In genomic region chr7:100187601-100188000, GRCm38 (mm10) we compare ENCODE assay signal across 8 mouse cellular contexts. TPM values are rescaled to one million over a fixed set of nuclear protein-coding genes. Genes with fewer than 3 reads are reported as not detected.
DNase-seq lines count a peak whose midpoint lies in the region; ATAC-seq and TF ChIP-seq lines count a peak whose summit lies in the region.

No protein-coding gene starts in this region.

- peak; percentile 60 for DNase-seq in CD4-positive, CD25-positive, alpha-beta regulatory T cell, adult 2 months (ENCODE audit: low read depth, low spot score)
- peak; percentile 45 for DNase-seq in ovary, postnatal 14 days (ENCODE audit: low spot score)
- DNase-seq in ovary, postnatal 10 days (ENCODE audit: low spot score): no peak
- DNase-seq in cerebellum, adult 9-11 months: peak; percentile 11
- DNase-seq in liver, embryonic 14.5 days (ENCODE audit: low read depth in 3 of 3, low spot score in 3 of 3): no peak
- peak; percentile 81 for DNase-seq in retina, embryonic 14.5 days (ENCODE audit: low spot score)

- no peaks in the 10 kb centered on the region for H3K36me3 ChIP-seq in hindbrain, embryonic 16.5 days (ENCODE audit: control insufficient read depth, insufficient read depth, low read length)
- H3K36me3 ChIP-seq in liver, embryonic 14.5 days (replicated peaks; ENCODE audit: control insufficient read depth, insufficient read depth, low read depth): no peaks in the 10 kb centered on the region

- no peak overlapping the region for H3K4me3 ChIP-seq in hindbrain, embryonic 16.5 days (ENCODE audit: low read length)
- H3K4me3 ChIP-seq in liver, embryonic 14.5 days (ENCODE audit: insufficient read depth in 1 of 2, low read depth in 2 of 2, low read length in 2 of 2): no peak overlapping the region

- no peaks in the 10 kb centered on the region for H3K27me3 ChIP-seq in hindbrain, embryonic 16.5 days (replicated peaks; ENCODE audit: control insufficient read depth, insufficient read depth, low read length)
- H3K27me3 ChIP-seq in liver, embryonic 14.5 days (ENCODE audit: control insufficient read depth, insufficient read depth, low read length): no peaks in the 10 kb centered on the region; the same call in 1 of the 2 replicates

- 25% methylated on average over 7 of the region's 7 CpGs for WGBS in hindbrain, embryonic 16.5 days
- 14% methylated on average over 7 of the region's 7 CpGs for WGBS in liver, embryonic 14.5 days (ENCODE audit: insufficient replicate concordance)

- TF ChIP-seq CTCF in liver, embryonic 14.5 days (IDR thresholded peaks at IDR 0.05; ENCODE audit: low read depth): peak; percentile 79

- no peak overlapping the region for H3K4me2 ChIP-seq in hindbrain, embryonic 16.5 days (ENCODE audit: low read length)
- no peak overlapping the region for H3K4me2 ChIP-seq in liver, embryonic 14.5 days (ENCODE audit: low read depth)

- H3K4me1 ChIP-seq in hindbrain, embryonic 16.5 days (ENCODE audit: control insufficient read depth, insufficient read depth, low read depth, low read length): no peaks in the 10 kb centered on the region
- H3K4me1 ChIP-seq in liver, embryonic 14.5 days (replicated peaks; ENCODE audit: control insufficient read depth in 2 of 2, insufficient read depth in 2 of 2, low read length in 1 of 2): no peaks in the 10 kb centered on the region

- no peak for TF ChIP-seq EP300 in liver, embryonic 14.5 days (IDR thresholded peaks at IDR 0.05; ENCODE audit: low read depth)

- no peak overlapping the region for H3K27ac ChIP-seq in hindbrain, embryonic 16.5 days (ENCODE audit: low read depth, low read length)
- no peak overlapping the region for H3K27ac ChIP-seq in liver, embryonic 14.5 days

- no peak overlapping the region for H3K9ac ChIP-seq in hindbrain, embryonic 16.5 days (ENCODE audit: low read depth, low read length)
- no peak overlapping the region for H3K9ac ChIP-seq in liver, embryonic 14.5 days (replicated peaks)

- H3K9me3 ChIP-seq in hindbrain, embryonic 16.5 days (ENCODE audit: control insufficient read depth, low read length): no peaks in the 10 kb centered on the region
- H3K9me3 ChIP-seq in liver, embryonic 14.5 days (ENCODE audit: control insufficient read depth, low read length): no peaks in the 10 kb centered on the region

- no peak for ATAC-seq in CD4-positive, CD25-positive, alpha-beta regulatory T cell, adult 4 months
- ATAC-seq in hindbrain, embryonic 16.5 days: peak; percentile 64; the same call in 1 of the 2 replicates
- no peak for ATAC-seq in liver, embryonic 14.5 days (ENCODE audit: insufficient read depth)

RNA-seq across cellular contexts. Expression of gene Kcne3, which starts 11.3 kb away (rescaled TPM):
- not detected for polyA plus RNA-seq in CD4-positive, CD25-positive, alpha-beta regulatory T cell, adult 4 months (2017; shearing (Covaris generic))
- polyA plus RNA-seq in hindbrain, embryonic 16.5 days (2015; fragmentation: Nextera tagmentation; extraction: Ambion mirVana): 0.31 and 0.67 TPM in 2 replicates
- polyA plus RNA-seq in liver, embryonic 14.5 days (2012; rRNA removed): 1.4 TPM in 2 replicates
- 0.88 and 1.2 TPM in 2 replicates for polyA plus RNA-seq in liver, embryonic 14.5 days (2014; fragmentation: Nextera tagmentation; extraction: Ambion mirVana)

RNA-seq across cellular contexts. Expression of gene Lipt2, which starts 28.5 kb away (rescaled TPM):
- not detected for polyA plus RNA-seq in CD4-positive, CD25-positive, alpha-beta regulatory T cell, adult 4 months (2017; shearing (Covaris generic))
- 18.3 and 19.5 TPM in 2 replicates for polyA plus RNA-seq in hindbrain, embryonic 16.5 days (2015; fragmentation: Nextera tagmentation; extraction: Ambion mirVana)
- 2.8 and 3.8 TPM in 2 replicates for polyA plus RNA-seq in liver, embryonic 14.5 days (2012; rRNA removed)
- 5.3 and 5.6 TPM in 2 replicates for polyA plus RNA-seq in liver, embryonic 14.5 days (2014; fragmentation: Nextera tagmentation; extraction: Ambion mirVana)

RNA-seq across cellular contexts. Expression of gene Pgm2l1, which starts 39.6 kb away (rescaled TPM):
- 1 to 10 TPM; 4.9 to 5.1 TPM for polyA plus RNA-seq in CD4-positive, CD25-positive, alpha-beta regulatory T cell, adult 4 months (2017; shearing (Covaris generic))
- 29.2 and 33.7 TPM in 2 replicates for polyA plus RNA-seq in hindbrain, embryonic 16.5 days (2015; fragmentation: Nextera tagmentation; extraction: Ambion mirVana)
- polyA plus RNA-seq in liver, embryonic 14.5 days (2012; rRNA removed): 1.6 and 2.4 TPM in 2 replicates
- 1.3 TPM in 2 replicates for polyA plus RNA-seq in liver, embryonic 14.5 days (2014; fragmentation: Nextera tagmentation; extraction: Ambion mirVana)

Comparison
In these comparisons a context has a peak if more than half of its experiments do, and no peak if none do; other contexts are left out.
1. DNase-seq: peak in CD4-positive, CD25-positive, alpha-beta regulatory T cell, adult 2 months (single experiment), ovary, postnatal 14 days (single experiment), cerebellum, adult 9-11 months (single experiment) and retina, embryonic 14.5 days (single experiment); none in ovary, postnatal 10 days (single experiment) and liver, embryonic 14.5 days (0 of 3).